Mouse (Mus musculus) lung, postnatal 10 days (tissue): Measurements from ENCODE around the gene Gm44503.

Experiments used
- DNase-seq: peaks from one replicate; pipeline ENCODE4 v3.0.0; 2021

Gene Gm44503

GRCm38 (mm10) chr9:72974734-72975133, 16.1 kb downstream of the Gm44503 start:
- no peak for DNase-seq

- no peak for DNase-seq
These were observed 16.6 kb downstream of the Gm44503 start for GRCm38 (mm10) chr9:72975242-72975641.

- no peak for DNase-seq
These were observed 24.4 kb downstream of the Gm44503 start for GRCm38 (mm10) chr9:72983066-72983465.

GRCm38 (mm10) chr9:72985250-72986220, 26.9 kb downstream of the Gm44503 start, which contains the start of the genes Ccpg1os and Ccpg1:
Ccpg1os (minus strand) TSS chr9:72985382.
Ccpg1 (plus strand) TSS chr9:72985429.
- peak; percentile 98 for DNase-seq

- no peak for DNase-seq
These were observed 29.1 kb downstream of the Gm44503 start for GRCm38 (mm10) chr9:72987703-72988102.

GRCm38 (mm10) chr9:72988706-72989105, 30.1 kb downstream of the Gm44503 start:
- no peak for DNase-seq

- DNase-seq, result no peak
These were observed 32.8 kb downstream of the Gm44503 start for GRCm38 (mm10) chr9:72991420-72991819.

GRCm38 (mm10) chr9:72992576-72992975, 33.9 kb downstream of the Gm44503 start:
- no peak for DNase-seq

GRCm38 (mm10) chr9:72996167-72996566, 37.5 kb downstream of the Gm44503 start:
- no peak for DNase-seq

- no peak for DNase-seq
These were observed 38.2 kb downstream of the Gm44503 start for GRCm38 (mm10) chr9:72996806-72997205.

GRCm38 (mm10) chr9:73000487-73000886, 41.8 kb downstream of the Gm44503 start:
- DNase-seq, result no peak

- no peak for DNase-seq
These were observed 42.8 kb downstream of the Gm44503 start for GRCm38 (mm10) chr9:73001314-73002011.

- no peak for DNase-seq
These were observed 43.5 kb downstream of the Gm44503 start for GRCm38 (mm10) chr9:73002177-73002576.

- peak; percentile 28 for DNase-seq
These were observed 45.4 kb downstream of the Gm44503 start for GRCm38 (mm10) chr9:73004076-73004475.

- DNase-seq, result no peak
These were observed 46.5 kb downstream of the Gm44503 start for GRCm38 (mm10) chr9:73005106-73005505.

- no peak for DNase-seq
These were observed 47.5 kb downstream of the Gm44503 start for GRCm38 (mm10) chr9:73006175-73006574.

GRCm38 (mm10) chr9:73008384-73008783, 49.7 kb downstream of the Gm44503 start:
- DNase-seq, result no peak

- DNase-seq, result no peak
These were observed 54.0 kb downstream of the Gm44503 start for GRCm38 (mm10) chr9:73012629-73013028.

- DNase-seq, result no peak
These were observed 56.1 kb downstream of the Gm44503 start for GRCm38 (mm10) chr9:73014724-73015123.

- DNase-seq, result peak; percentile 17
These were observed 61.2 kb downstream of the Gm44503 start for GRCm38 (mm10) chr9:73019841-73020240.

- no peak for DNase-seq
These were observed 62.0 kb downstream of the Gm44503 start for GRCm38 (mm10) chr9:73020566-73021097.

- DNase-seq, result no peak
These were observed 67.4 kb downstream of the Gm44503 start for GRCm38 (mm10) chr9:73025818-73026636.

- no peak for DNase-seq
These were observed 71.8 kb downstream of the Gm44503 start for GRCm38 (mm10) chr9:73030443-73030842.
